Mouse (Mus musculus): ENCODE measurements around the gene Btbd16. TPM values are rescaled to one million over a fixed set of nuclear protein-coding genes. Genes with fewer than 3 reads are reported as not detected.

The Btbd16 gene
- total RNA-seq, 2 experiments from 2014 or later = 0.74 to 0.94 TPM

GRCm38 (mm10) chr7:130768151-130768550 lies 5.7 kb upstream of the Btbd16 start:
- no peak for DNase-seq (ENCODE audit: low spot score in 2 of 2)

DNA sequence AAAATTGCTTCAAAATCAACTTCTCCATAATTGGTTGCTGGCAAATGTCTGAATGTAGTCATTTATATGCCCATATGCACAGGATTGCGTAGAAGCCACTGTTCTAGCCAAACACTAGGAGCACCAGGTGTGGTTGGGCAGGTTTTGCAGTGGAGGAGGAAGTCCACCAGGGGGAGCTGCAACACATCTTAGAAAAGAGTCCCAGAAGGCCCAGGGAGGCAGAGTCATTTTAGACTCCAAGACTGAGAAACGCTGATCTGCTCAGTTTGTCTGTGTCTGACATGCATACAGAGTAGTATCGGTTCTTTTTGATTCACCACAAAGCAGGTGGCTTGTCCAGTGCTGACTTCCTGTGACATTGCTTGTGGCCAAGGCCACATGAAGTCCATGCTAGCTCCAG lies 3.2 kb upstream of the Btbd16 start:
- peak; percentile 68 to 84 for DNase-seq (ENCODE audit: low spot score in 2 of 2)

GRCm38 (mm10) chr7:130773171-130773830 lies 568 bp upstream of the Btbd16 start:
- DNase-seq (ENCODE audit: low spot score in 2 of 2) = no peak

DNA sequence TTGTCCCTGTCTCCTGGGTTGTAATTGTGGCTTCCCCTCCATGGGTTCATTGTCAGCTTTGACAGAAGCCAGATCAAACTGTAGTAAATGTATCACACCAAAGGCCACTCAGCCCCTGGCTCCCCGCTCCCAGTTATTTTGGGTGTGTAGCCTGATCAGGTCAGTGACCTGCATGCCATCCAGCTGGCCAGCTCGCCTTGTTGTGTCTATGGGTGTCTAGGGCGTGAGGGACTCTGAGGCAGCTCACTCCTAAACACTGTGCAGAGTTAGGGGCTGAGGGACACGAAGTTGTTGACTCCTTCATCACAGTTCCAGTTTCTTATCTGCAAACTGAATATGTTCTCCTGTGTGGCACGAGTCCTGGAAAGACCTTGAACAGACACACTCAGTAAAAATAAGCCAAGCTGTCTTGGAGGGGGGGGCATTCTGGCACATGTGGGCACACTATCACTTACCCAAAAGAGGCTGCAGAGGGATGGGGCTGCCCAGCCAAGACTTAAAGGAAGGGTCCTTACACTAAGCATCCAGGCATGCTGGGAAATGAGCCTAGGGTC lies 7.1 kb downstream of the Btbd16 start:
- DNase-seq (ENCODE audit: low spot score in 2 of 2) = no peak

- no peak for DNase-seq (ENCODE audit: low spot score in 2 of 2)
These were observed 8.7 kb downstream of the Btbd16 start for GRCm38 (mm10) chr7:130782501-130783050.

- DNase-seq (ENCODE audit: low spot score in 2 of 2) = no peak
These were observed 12.2 kb downstream of the Btbd16 start for GRCm38 (mm10) chr7:130785923-130786575.

DNA sequence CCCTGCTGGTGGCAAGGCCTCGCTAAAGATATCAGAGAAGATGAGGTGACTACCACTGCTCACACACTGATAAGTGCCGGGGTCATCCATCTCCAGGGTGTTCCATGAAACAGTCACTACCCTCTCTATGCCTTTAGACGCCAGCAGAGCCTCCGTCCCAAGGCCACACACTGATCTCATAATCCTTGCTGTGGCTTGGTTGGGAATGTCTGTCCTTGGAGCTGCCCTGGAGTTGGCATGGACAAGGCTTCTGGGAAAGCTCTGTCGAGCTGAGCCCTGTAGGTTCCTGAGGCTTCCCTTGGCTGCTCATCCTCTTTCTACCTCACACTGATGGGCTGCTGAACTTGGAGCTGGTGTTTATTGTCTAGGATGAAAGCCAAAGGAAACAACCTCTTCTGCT lies 12.8 kb downstream of the Btbd16 start:
- DNase-seq (ENCODE audit: low spot score in 2 of 2) = no peak

- no peak for DNase-seq (ENCODE audit: low spot score in 2 of 2)
These were observed 13.7 kb downstream of the Btbd16 start for GRCm38 (mm10) chr7:130787537-130787936.

DNA sequence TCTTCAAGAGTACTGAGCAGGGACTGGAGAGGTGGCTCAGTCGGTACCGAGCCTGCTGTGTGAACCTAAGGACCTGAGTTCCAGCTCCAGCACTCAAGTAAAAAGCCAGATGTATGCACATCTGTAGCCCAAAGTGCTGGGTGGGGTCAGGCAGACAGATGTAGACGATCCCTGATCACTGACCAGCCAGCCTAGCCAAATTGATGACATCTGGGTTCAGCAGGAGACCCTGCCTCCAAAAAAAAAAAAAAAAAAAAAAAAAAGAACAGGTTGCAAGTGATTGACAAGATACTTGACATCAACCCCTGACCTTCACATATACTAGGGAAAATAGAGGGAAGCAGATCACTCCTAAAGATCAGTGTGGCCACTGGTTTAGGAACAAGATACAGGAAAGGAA lies 15.1 kb downstream of the Btbd16 start:
- DNase-seq (ENCODE audit: low spot score in 2 of 2) = no peak

DNA sequence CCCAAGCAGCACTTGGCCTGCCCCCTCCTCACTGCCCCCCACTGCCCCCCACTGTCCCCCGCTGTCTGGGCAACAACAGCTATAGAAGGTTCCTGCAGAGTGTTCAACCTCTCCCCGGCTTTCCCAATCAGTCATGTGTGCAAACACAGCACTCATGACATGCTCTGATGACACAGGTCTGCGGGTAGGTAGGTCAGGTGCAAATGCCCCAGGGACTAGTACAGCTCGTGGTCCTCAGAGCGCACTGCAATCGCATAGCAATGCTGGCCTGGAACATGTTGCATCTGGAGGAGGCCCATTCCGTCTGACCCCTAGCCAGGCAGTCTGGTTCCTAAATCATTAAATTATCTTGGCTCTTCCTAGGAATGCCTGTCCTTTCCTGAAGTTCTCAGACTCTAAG lies 15.6 kb downstream of the Btbd16 start:
- no peak for DNase-seq (ENCODE audit: low spot score in 2 of 2)

GRCm38 (mm10) chr7:130793671-130794070 lies 19.8 kb downstream of the Btbd16 start:
- DNase-seq (ENCODE audit: low spot score in 2 of 2) = no peak

- no peak for DNase-seq (ENCODE audit: low spot score in 2 of 2)
These were observed 22.9 kb downstream of the Btbd16 start for GRCm38 (mm10) chr7:130796786-130797185.

DNA sequence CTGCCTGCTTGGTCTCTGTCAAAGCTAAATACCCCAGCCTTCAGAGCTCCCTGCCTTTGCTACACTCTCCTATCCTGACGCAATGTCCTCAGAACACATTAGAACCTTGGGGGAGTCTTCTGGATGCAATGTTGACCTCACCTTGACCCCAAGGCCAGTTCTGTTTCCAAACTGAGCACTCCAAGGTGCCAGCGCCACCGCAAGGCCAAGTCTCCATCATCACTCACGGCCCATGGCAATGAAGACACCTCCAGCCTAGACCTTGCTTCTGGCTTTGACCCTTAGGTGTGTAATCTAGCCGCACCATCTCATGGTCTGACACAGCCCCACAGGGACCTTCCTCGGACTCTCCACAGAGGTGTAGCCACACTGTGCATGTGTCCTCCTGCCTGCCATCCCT lies 23.7 kb downstream of the Btbd16 start:
- no peak for DNase-seq (ENCODE audit: low spot score in 2 of 2)

DNA sequence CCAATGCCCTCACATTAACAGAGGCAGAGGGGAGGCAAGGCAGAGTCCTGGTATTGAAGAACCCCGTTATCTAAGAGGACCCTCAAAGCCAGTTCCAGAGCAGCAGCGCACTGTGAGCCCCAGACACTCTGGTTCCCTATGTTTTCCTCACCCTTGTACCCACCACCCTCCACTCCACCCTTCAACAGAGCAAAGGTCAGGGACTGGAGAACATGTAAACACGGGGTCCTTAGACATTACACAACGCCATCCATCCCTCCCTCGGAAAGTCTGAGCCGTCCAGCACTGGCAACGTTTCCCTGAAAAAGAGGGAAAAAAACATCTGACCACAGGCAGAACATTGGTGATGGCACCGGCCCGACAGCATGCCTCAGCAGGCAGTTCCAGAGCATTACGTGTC lies 25.5 kb downstream of the Btbd16 start:
- DNase-seq (ENCODE audit: low spot score in 2 of 2) = no peak

DNA sequence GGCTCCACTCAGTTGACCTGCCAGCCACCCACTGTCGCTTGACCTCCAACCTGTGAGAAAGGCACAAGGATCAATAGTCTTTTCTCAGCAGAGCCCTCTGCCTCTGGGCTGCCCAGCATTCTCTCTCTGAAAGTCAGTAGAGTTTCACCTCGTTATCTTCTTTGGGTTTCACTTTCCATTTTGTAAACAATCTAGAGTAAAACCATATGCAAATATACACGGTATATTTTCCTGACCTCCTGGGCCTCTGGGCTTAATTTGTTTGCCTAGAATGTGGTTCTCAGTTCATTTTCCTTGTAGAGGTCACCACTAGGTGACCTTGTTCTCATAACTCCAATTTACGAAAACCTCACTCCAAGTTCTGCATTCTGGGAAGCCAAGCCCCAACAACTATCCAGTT lies 26.8 kb downstream of the Btbd16 start:
- DNase-seq (ENCODE audit: low spot score in 2 of 2) = no peak

DNA sequence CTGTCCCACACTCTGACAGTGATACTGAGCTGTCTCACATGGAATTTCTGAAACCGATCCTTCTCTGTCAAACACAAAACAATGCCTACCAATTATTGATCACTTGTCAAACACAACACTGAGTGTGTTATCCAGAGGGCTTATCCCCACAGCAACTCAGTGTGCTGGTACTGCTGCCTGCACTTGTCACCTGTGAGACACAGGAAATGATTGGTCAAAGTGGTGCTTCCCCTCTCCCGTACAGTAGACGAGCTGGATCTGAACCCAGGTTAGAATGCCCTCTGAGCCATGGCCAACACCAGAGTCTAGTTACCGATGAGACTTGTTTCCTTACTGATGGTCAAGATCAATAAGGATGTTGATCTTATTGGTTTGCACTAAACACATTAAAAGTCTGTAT lies 27.9 kb downstream of the Btbd16 start:
- DNase-seq (ENCODE audit: low spot score in 2 of 2) = no peak

DNA sequence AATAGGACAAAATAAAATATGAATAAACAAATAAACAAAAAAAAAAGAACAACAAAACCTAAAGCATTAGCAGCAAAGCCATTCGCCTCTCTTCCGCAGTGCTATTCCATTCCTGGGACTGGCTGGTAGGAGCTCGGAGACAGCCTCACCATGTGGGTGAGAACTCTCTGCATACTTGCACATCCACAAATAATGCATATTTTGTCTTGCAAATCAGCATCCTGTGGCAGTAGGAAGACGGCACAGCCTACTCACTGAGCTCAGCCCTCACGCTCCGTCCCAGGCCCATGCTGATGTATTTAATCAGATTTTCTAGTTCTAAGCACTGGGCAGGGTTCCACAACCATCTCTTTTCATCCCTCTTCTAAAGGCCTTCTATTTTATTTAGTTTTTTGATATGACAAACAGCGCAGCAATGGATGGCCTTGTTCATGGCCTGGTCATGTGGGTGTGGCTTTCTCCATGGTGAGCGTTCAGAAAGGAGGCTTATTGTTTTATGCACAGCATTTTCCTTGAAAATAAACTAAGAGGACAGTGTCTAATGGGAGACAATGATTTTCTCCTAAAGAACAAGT lies 29.5 kb downstream of the Btbd16 start:
- DNase-seq (ENCODE audit: low spot score in 2 of 2) = peak in 1 of 2 experiments; percentile 13

- no peak for DNase-seq (ENCODE audit: low spot score in 2 of 2)
These were observed 31.1 kb downstream of the Btbd16 start for GRCm38 (mm10) chr7:130804991-130805390.

- peak; percentile 63 to 73 for DNase-seq (ENCODE audit: low spot score in 2 of 2)
These were observed 33.9 kb downstream of the Btbd16 start for GRCm38 (mm10) chr7:130807749-130808148.

- no peak for DNase-seq (ENCODE audit: low spot score in 2 of 2)
These were observed 34.8 kb downstream of the Btbd16 start for GRCm38 (mm10) chr7:130808694-130809093.

DNA sequence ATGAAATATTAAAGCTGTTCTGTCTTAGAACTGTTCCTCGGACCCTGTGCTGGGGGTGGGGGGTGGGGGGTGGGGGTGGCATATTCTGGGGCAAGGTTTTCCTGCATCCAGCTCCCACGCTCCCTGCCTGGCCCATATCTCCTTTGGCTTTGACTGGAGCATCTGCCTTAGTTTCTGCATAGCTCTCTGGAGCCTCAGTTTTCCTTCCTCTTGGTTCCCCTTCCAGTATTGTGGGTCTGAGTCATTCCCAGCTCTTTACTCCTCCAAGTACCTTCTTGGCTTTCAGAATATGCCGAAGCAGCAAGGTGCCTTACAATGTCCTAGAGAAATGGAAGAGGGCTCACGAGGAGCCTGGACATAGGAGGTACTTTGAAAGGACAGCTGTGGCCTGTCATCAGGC lies 36.4 kb downstream of the Btbd16 start:
- no peak for DNase-seq (ENCODE audit: low spot score in 2 of 2)

DNA sequence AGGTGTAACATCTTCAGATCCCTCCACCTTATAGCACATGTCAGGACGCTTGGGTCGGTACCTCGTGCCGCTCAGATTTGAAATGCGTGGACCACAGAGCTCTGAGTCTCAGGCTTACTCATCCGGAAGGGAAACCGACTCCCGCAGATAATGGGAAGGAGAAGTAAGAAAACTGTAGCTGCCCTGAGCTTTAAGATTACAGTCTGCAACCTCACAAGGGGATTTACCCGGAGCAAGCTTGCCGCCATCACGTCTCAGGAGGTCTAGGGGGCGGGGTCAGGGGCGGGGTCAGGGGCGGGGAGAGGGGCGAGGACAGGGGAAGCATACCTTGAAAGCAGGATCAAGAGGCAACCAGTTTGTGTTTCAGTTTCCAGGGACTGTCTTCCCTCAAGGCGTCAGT lies 38.5 kb downstream of the Btbd16 start:
- DNase-seq (ENCODE audit: low spot score in 2 of 2) = no peak
